Mouse (Mus musculus) v-Abl transformed pro-B cells (cell line): ENCODE measurements around the gene Gm5447.

Source experiments
- in situ Hi-C, 2 experiments: fragments of 400-800 bp; cut with MboI; formaldehyde crosslinking; loops; one replicate each; pipeline ENCODE4 v1.15.1; 2025; ENCODE audit not compliant: unreplicated experiment in 2 of 2

Gm5447 gene

GRCm38 (mm10) chr13:30973501-30974246, at the start of gene Gm5447, which contains the start of gene Exoc2:
Gm5447 (plus strand) TSS chr13:30974204.
Exoc2 (minus strand) TSS chr13:30974093.
- in situ Hi-C loops, result loop anchor here in 1 of 2 experiments (10.0 kb wide), 1 partner anchor 651 kb away; the partner anchor contains the start of gene Foxf2

- in situ Hi-C loops, result no loop called here
Measured at GRCm38 (mm10) chr13:30924269-30924668, 49.7 kb upstream of the Gm5447 start.

GRCm38 (mm10) chr13:30929119-30929518, 44.9 kb upstream of the Gm5447 start:
- in situ Hi-C loops, result no loop called here

- in situ Hi-C loops, result no loop called here
Measured at GRCm38 (mm10) chr13:30931613-30932012, 42.4 kb upstream of the Gm5447 start.

- in situ Hi-C loops, result no loop called here
Measured at GRCm38 (mm10) chr13:30932972-30933371, 41.0 kb upstream of the Gm5447 start.

GRCm38 (mm10) chr13:30945788-30946187, 28.2 kb upstream of the Gm5447 start:
- in situ Hi-C loops, result no loop called here

GRCm38 (mm10) chr13:30947129-30947528, 26.9 kb upstream of the Gm5447 start:
- in situ Hi-C loops, result no loop called here

- in situ Hi-C loops, result no loop called here
Measured at GRCm38 (mm10) chr13:30947540-30947939, 26.5 kb upstream of the Gm5447 start, which contains the start of gene Hus1b. Hus1b (minus strand) TSS chr13:30947759.

GRCm38 (mm10) chr13:30949181-30949580, 24.8 kb upstream of the Gm5447 start:
- in situ Hi-C loops, result no loop called here

- in situ Hi-C loops, result no loop called here
Measured at GRCm38 (mm10) chr13:30952044-30952443, 22.0 kb upstream of the Gm5447 start.

GRCm38 (mm10) chr13:30953580-30953979, 20.4 kb upstream of the Gm5447 start:
- in situ Hi-C loops, result no loop called here

- in situ Hi-C loops, result no loop called here
Measured at GRCm38 (mm10) chr13:30960714-30961113, 13.3 kb upstream of the Gm5447 start.

- in situ Hi-C loops, result no loop called here
Measured at GRCm38 (mm10) chr13:30961932-30962331, 12.1 kb upstream of the Gm5447 start.

GRCm38 (mm10) chr13:30966507-30966911, 7.5 kb upstream of the Gm5447 start:
- in situ Hi-C loops, result no loop called here

- in situ Hi-C loops, result no loop called here
Measured at GRCm38 (mm10) chr13:30968311-30968710, 5.7 kb upstream of the Gm5447 start.

- in situ Hi-C loops, result loop anchor here in 1 of 2 experiments (10.0 kb wide), 1 partner anchor 654 kb away; the partner anchor contains the start of gene Foxf2
Measured at GRCm38 (mm10) chr13:30971047-30971446, 3.0 kb upstream of the Gm5447 start.

GRCm38 (mm10) chr13:30972102-30972501, 1.9 kb upstream of the Gm5447 start:
- in situ Hi-C loops, result loop anchor here in 1 of 2 experiments (10.0 kb wide), 1 partner anchor 653 kb away; the partner anchor contains the start of gene Foxf2

GRCm38 (mm10) chr13:30974247-30974630, 235 bp downstream of the Gm5447 start:
- in situ Hi-C loops, result loop anchor here in 1 of 2 experiments (10.0 kb wide), 1 partner anchor 651 kb away; the partner anchor contains the start of gene Foxf2

- in situ Hi-C loops, result loop anchor here (5.0 to 10.0 kb wide), 2 partner anchors 409 to 648 kb away; partner anchors contain the start of gene Foxf2 (in 1 of the 2)
Measured at GRCm38 (mm10) chr13:30976536-30977084, 2.6 kb downstream of the Gm5447 start.

GRCm38 (mm10) chr13:30978224-30978623, 4.2 kb downstream of the Gm5447 start:
- in situ Hi-C loops, result loop anchor here (5.0 to 10.0 kb wide), 2 partner anchors 411 to 647 kb away; partner anchors contain the start of gene Foxf2 (in 1 of the 2)

- in situ Hi-C loops, result loop anchor here (5.0 to 10.0 kb wide), 4 partner anchors 84 to 429 kb away; no protein-coding TSS in a partner anchor
Measured at GRCm38 (mm10) chr13:30981666-30982065, 7.7 kb downstream of the Gm5447 start.
